Mouse (Mus musculus): ENCODE measurements around the gene Gigyf1. TPM values are rescaled to one million over a fixed set of nuclear protein-coding genes. Genes with fewer than 3 reads are reported as not detected.
A peak's percentile ranks its signal among the peaks of the same experiment; 100 is the strongest.

Gene Gigyf1
- total RNA-seq, 2 experiments from 2014 or later, result 62.3 to 65.6 TPM

DNA sequence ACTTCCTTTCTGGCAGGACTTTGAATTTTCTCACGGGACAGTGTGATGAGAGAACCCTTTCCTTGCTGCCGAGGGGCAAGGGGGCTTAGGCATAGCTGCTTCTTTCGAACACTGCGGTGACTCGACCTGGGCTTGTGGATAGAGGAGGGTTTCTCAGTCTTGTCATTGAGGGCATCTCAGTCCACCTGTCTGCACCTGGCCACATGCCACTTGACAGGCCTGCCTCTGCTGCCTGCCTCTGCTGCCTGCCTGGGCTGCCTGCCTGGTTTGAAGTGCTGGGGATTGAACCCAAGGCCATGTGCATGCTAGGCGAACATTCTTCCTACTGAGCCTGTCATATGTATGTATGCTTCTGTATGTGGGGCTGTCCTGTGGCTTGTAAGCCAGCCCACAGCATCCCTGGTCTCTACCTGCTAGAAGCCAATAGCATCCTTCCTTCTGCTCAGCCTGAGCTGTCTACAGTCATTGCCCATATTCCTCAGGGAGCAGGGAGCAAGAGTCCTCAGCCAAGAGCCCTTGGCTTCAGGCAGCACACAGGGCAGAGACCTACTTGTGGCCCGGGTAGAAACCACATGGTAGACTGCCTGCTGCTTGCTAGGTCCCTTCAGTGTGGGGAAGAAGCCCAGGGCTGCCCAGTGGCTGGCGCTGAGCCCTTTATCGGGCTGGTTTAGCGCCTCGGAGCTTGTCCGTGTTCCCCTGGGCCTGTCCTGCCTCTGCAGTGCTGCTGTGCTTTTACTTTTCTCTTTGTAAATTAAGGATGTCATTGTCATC is 4.2 kb upstream of the Gigyf1 start:
- no peak for DNase-seq (ENCODE audit: low spot score in 2 of 2)

DNA sequence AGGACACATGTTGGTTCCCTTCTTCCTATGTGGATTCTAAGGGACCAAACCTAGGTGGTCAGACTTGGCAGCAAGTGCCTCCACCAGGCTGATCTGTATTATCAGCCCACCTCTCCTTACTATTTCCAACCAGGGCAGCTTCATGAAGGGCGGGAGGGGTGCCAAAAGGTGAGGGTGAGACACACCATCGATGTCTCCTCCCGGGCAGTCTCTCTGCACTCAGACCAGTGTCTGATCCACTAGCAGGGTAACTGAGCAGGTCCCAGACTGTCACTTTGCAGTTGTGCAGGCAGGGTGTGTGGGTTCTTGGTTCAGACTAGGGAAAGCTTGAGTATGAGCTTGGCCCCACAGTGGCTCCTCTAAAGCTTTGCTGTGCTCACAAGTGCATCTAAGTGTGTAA is 3.5 kb upstream of the Gigyf1 start:
- no peak for DNase-seq (ENCODE audit: low spot score in 2 of 2)

- no peak for DNase-seq (ENCODE audit: low spot score in 2 of 2)
These were observed 1.6 kb downstream of the Gigyf1 start for GRCm38 (mm10) chr5:137519691-137520550.

GRCm38 (mm10) chr5:137521861-137522260 is 3.5 kb downstream of the Gigyf1 start:
- DNase-seq (ENCODE audit: low spot score in 2 of 2), result no peak

DNA sequence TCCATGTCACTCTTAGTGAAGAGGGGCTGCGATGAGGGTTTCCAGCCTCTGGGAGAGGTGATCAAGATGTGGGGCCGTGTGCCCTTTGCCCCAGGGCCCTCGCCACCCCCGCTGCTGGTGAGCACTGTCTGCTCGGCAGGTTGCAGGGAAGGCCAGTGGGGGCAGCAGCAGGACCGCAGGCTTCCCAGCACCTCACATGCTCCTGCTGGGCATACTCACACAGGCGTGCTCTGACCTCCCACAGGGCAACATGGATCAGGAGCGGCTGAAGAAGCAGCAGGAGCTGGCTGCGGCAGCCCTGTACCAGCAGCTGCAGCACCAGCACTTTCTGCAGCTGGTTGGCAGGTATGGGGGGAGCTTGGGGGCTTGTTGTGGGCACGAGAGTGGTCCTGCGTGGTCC is 4.4 kb downstream of the Gigyf1 start:
- no peak for DNase-seq (ENCODE audit: low spot score in 2 of 2)

DNA sequence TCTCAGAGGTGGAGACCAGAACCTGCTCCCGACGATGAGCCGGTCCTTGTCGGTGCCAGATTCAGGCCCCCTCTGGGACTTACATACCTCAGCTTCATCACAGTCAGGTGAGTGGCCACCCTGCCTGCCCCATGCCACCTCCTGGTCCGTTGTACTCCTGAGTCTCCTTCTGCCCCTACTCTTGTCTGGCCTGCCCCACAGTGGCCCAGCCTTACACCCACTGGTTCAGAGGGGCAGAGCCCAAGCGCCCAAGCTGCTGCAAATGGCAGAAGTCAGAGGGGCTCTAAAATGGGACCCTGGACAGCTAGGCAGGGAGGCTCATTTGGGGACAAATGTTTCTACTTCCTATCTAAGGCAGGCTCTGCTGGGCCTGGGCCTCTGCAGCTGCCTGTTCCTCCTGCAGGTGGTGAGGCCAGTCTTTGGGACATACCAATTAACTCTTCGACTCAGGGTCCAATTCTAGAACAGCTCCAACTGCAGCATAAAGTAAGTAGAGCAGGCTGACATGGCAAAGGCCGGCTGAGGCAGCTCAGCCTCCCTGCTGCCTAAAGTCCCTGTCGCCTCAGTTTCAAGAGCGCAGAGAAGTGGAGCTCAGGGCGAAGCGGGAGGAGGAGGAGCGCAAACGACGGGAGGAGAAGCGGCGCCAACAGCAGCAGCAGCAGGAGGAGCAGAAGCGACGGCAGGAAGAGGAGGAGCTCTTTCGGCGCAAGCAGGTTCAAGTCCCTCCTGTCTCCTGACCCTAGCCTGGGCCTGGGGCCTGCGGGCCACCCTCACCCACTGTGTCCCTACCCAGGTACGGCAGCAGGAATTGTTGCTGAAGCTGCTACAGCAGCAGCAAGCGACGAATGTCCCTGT is 5.3 kb downstream of the Gigyf1 start:
- no peak for DNase-seq (ENCODE audit: low spot score in 2 of 2)

GRCm38 (mm10) chr5:137524251-137524515 is 5.8 kb downstream of the Gigyf1 start:
- no peak for DNase-seq (ENCODE audit: low spot score in 2 of 2)

- no peak for DNase-seq (ENCODE audit: low spot score in 2 of 2)
These were observed 6.3 kb downstream of the Gigyf1 start for GRCm38 (mm10) chr5:137524671-137525070.

GRCm38 (mm10) chr5:137525511-137525910 is 7.2 kb downstream of the Gigyf1 start:
- DNase-seq (ENCODE audit: low spot score in 2 of 2), result no peak

GRCm38 (mm10) chr5:137526192-137526936 is 8.0 kb downstream of the Gigyf1 start:
- DNase-seq (ENCODE audit: low spot score in 2 of 2), result peak; percentile 31 to 52

DNA sequence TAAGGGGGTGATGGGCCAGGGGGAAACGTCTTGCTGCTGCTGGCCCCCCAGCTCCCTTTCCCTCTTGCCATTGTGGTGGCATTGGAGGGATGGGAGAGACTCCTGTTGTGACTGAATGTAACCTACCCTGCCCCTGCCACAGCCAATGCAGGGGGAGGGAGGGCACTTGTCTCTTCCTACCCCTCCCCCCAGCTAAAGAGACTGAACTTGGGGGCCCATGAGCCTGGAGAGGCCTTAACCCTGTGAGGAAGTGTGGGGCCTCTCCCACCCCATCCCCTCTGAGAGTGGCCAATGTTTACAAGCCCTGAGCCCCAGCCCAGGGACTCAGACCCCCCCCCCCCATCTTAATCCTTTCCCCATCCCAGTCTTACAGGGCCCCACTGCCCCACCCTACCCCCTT is 9.1 kb downstream of the Gigyf1 start:
- no peak for DNase-seq (ENCODE audit: low spot score in 2 of 2)

- DNase-seq (ENCODE audit: low spot score in 2 of 2), result no peak
These were observed 10.1 kb downstream of the Gigyf1 start for GRCm38 (mm10) chr5:137528247-137528968.

DNA sequence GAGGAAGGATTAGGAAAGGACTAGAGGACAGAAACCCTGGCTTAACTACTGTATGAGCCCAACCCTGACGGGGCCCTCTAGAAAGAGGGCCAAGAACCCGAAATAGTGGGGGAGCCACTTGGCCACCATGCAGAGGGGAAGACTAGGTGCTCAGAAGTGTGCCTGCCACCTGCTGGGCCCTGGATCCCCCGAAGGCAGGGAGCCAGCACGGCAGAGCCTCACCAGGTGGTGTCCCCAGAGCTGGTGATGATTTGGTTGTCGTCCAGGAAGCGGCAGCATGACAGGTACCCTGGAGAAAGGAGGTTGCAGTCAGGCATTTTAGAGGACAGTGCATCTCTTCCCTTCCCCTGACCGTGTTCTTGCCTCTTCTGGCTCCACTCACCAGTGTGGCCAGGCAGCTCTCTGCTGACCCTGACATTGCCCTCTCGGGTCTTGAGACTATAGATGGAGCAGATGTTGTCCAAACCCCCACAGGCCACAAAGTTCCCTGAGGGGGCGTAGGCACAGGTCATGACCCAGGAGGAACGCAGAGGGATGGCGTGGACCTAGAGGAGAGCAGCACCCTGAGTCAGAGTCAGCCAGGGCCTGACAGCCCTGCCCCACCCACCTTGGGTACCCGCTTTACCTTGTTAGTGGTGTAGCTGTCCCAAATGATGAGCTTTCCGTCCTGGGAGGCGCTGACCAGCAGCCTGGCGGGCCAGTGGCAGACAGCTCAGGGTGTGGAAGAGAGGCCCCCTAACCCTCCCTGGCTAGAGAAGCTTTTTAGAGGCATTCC is 11.1 kb downstream of the Gigyf1 start:
- peak in 1 of 2 experiments; percentile 16 for DNase-seq (ENCODE audit: low spot score in 2 of 2)

- DNase-seq (ENCODE audit: low spot score in 2 of 2), result peak in 1 of 2 experiments; percentile 34
These were observed 11.7 kb downstream of the Gigyf1 start for GRCm38 (mm10) chr5:137530075-137530474.

- peak; percentile 39 to 88 for DNase-seq (ENCODE audit: low spot score in 2 of 2)
These were observed 12.5 kb downstream of the Gigyf1 start for GRCm38 (mm10) chr5:137530588-137531413.

GRCm38 (mm10) chr5:137531414-137532130 is 13.2 kb downstream of the Gigyf1 start:
- peak in 1 of 2 experiments; percentile 76 for DNase-seq (ENCODE audit: low spot score in 2 of 2)

- peak in 1 of 2 experiments; percentile 41 for DNase-seq (ENCODE audit: low spot score in 2 of 2)
These were observed 13.9 kb downstream of the Gigyf1 start for GRCm38 (mm10) chr5:137532131-137532807.
